Mouse (Mus musculus) hindbrain, embryonic 14.5 days (tissue): ENCODE results near the gene Nos1ap. TPM values are rescaled to one million over a fixed set of nuclear protein-coding genes. Genes with fewer than 3 reads are reported as not detected.

Experiments used
- ATAC-seq: fragments of 200-750 bp; cut with Nextera tagmentation; 2 replicates; pipeline ENCODE4 v1.8.0; 2017; ENCODE audit warnings: moderate number of reproducible peaks, mild to moderate bottlenecking, moderate TSS enrichment, moderate library complexity; ENCODE audit not compliant: low FRiP score
- DNase-seq: peaks from one replicate; pipeline ENCODE4 v3.0.0-alpha.2; 2015; ENCODE audit warnings: low spot score
- H3K27ac ChIP-seq: fragments of 300-500 bp; sonication (generic); 2 replicates; pipeline ENCODE4 v1.5.1; 2014; ENCODE audit warnings: mild to moderate bottlenecking, moderate library complexity
- H3K27me3 ChIP-seq: fragments of 300-500 bp; sonication (generic); 2 replicates; pipeline ENCODE4 v1.6.1; 2014; ENCODE audit warnings: mild to moderate bottlenecking, low read length, mixed read lengths; ENCODE audit not compliant: control insufficient read depth, insufficient read depth
- H3K36me3 ChIP-seq: fragments of 300-500 bp; sonication (generic); replicated peaks from 2 replicates; pipeline ENCODE4 v1.6.1; 2014; ENCODE audit not compliant: control insufficient read depth, insufficient read depth
- H3K4me1 ChIP-seq: fragments of 300-500 bp; sonication (generic); replicated peaks from 2 replicates; pipeline ENCODE4 v1.6.1; 2014; ENCODE audit warnings: antibody characterized with exemption, low read length, mixed read lengths; ENCODE audit not compliant: control insufficient read depth, insufficient read depth
- H3K4me2 ChIP-seq: fragments of 300-500 bp; sonication (generic); replicated peaks from 2 replicates; pipeline ENCODE4 v1.6.1; 2014; ENCODE audit warnings: mild to moderate bottlenecking, moderate library complexity
- H3K4me3 ChIP-seq: fragments of 300-500 bp; sonication (generic); replicated peaks from 2 replicates; pipeline ENCODE4 v1.5.1; 2014; ENCODE audit warnings: mild to moderate bottlenecking, low read length
- H3K9ac ChIP-seq: fragments of 300-500 bp; sonication (generic); 2 replicates; pipeline ENCODE4 v1.6.1; 2014
- H3K9me3 ChIP-seq: fragments of 300-500 bp; sonication (generic); 2 replicates; pipeline ENCODE4 v1.6.1; 2016; ENCODE audit warnings: low read length; ENCODE audit not compliant: control insufficient read depth
- WGBS: fragments of 180-500 bp; shearing (Covaris S2); extraction: QIAGEN DNeasy Blood & Tissue Kit; methylation state at CpG from one replicate; pipeline ENCODE4 v1.1.7; 2014; 5-methylcytosine and 5-hydroxymethylcytosine counted together
- polyA plus RNA-seq: library from polyadenylated mRNA; unstranded; fragments of >200 nt; fragmentation: Nextera tagmentation; extraction: Ambion mirVana; gene quantifications from 2 replicates; pipeline ENCODE4 v1.2.1, GENCODE M21; 2014

The Nos1ap gene
- polyA plus RNA-seq, 1 experiment from 2014 or later = 18.0 TPM

- ATAC-seq (no peak), DNase-seq (no peak)
- no peaks in the 10 kb centered on the region for H3K27me3 ChIP-seq
- H3K4me3 ChIP-seq = no peak overlapping the region
- H3K9me3 ChIP-seq = no peaks in the 10 kb centered on the region
- H3K4me2 ChIP-seq = no peak overlapping the region
- no peaks in the 10 kb centered on the region for H3K36me3 ChIP-seq
- no peak overlapping the region for H3K9ac ChIP-seq
- 85% methylated on average over 6 of the region's 6 CpGs for WGBS
- H3K4me1 ChIP-seq = peaks cover 15% of the 10 kb centered on the region
- H3K27ac ChIP-seq = no peak overlapping the region
Observed at GRCm38 (mm10) chr1:170473460-170473859, 116.2 kb downstream of the Nos1ap start.

- DNase-seq (no peak), ATAC-seq (no peak)
- H3K4me2 ChIP-seq = no peak overlapping the region
- no peak overlapping the region for H3K4me3 ChIP-seq
- H3K27ac ChIP-seq = no peak overlapping the region
- H3K4me1 ChIP-seq = peaks cover 10% of the 10 kb centered on the region
- H3K9me3 ChIP-seq = no peaks in the 10 kb centered on the region
- H3K27me3 ChIP-seq = no peaks in the 10 kb centered on the region
- no peaks in the 10 kb centered on the region for H3K36me3 ChIP-seq
- no peak overlapping the region for H3K9ac ChIP-seq
Observed at GRCm38 (mm10) chr1:170472861-170473260, 116.8 kb downstream of the Nos1ap start.

GRCm38 (mm10) chr1:170466099-170467009 lies 123.3 kb downstream of the Nos1ap start:
- 75% methylated on average over 6 of the region's 6 CpGs for WGBS
- no peaks in the 10 kb centered on the region for H3K4me1 ChIP-seq
- no peak overlapping the region for H3K9ac ChIP-seq
- no peak overlapping the region for H3K4me3 ChIP-seq
- no peak overlapping the region for H3K4me2 ChIP-seq
- no peaks in the 10 kb centered on the region for H3K9me3 ChIP-seq
- ATAC-seq = no peak; the same call in 1 of the 2 replicates
- no peaks in the 10 kb centered on the region for H3K36me3 ChIP-seq
- no peaks in the 10 kb centered on the region for H3K27me3 ChIP-seq
- H3K27ac ChIP-seq = no peak overlapping the region
- no peak for DNase-seq

GRCm38 (mm10) chr1:170462140-170462539 lies 127.5 kb downstream of the Nos1ap start:
- WGBS = 63% methylated on average over 1 of the region's 1 CpGs
- Histone ChIP-seq H3K27ac (no peak overlapping the region), H3K4me3 (no peak overlapping the region), H3K4me2 (no peak overlapping the region), H3K9ac (no peak overlapping the region), H3K27me3 (no peaks in the 10 kb centered on the region), H3K4me1 (no peaks in the 10 kb centered on the region), H3K36me3 (no peaks in the 10 kb centered on the region), H3K9me3 (no peaks in the 10 kb centered on the region)
- DNase-seq = no peak
- ATAC-seq = no peak

GRCm38 (mm10) chr1:170459896-170460602 lies 129.6 kb downstream of the Nos1ap start:
- H3K4me1 ChIP-seq = 0 out of 2 replicates have a peak, but pooled peaks cover 5% of the 10 kb centered on the region
- H3K36me3 ChIP-seq = no peaks in the 10 kb centered on the region
- no peak overlapping the region for H3K9ac ChIP-seq
- WGBS = 46% methylated on average over 5 of the region's 5 CpGs
- no peak overlapping the region for H3K4me2 ChIP-seq
- DNase-seq (peak; percentile 50), ATAC-seq (peak; percentile 78; the same call in 1 of the 2 replicates)
- no peaks in the 10 kb centered on the region for H3K27me3 ChIP-seq
- no peak overlapping the region for H3K4me3 ChIP-seq
- H3K27ac ChIP-seq = no peak overlapping the region
- H3K9me3 ChIP-seq = no peaks in the 10 kb centered on the region

GRCm38 (mm10) chr1:170457673-170458072 lies 132.0 kb downstream of the Nos1ap start:
- H3K4me1 ChIP-seq = peaks cover 13% of the 10 kb centered on the region; the same call in 1 of the 2 replicates
- H3K9me3 ChIP-seq = no peaks in the 10 kb centered on the region
- no peak overlapping the region for H3K4me2 ChIP-seq
- H3K36me3 ChIP-seq = no peaks in the 10 kb centered on the region
- DNase-seq = no peak
- no peak overlapping the region for H3K27ac ChIP-seq
- no peak overlapping the region for H3K4me3 ChIP-seq
- H3K27me3 ChIP-seq = no peaks in the 10 kb centered on the region
- 63% methylated on average over 4 of the region's 4 CpGs for whole genome bisulfite sequencing
- no peak for ATAC-seq
- no peak overlapping the region for H3K9ac ChIP-seq

GRCm38 (mm10) chr1:170455910-170456700 lies 133.6 kb downstream of the Nos1ap start:
- no peaks in the 10 kb centered on the region for H3K27me3 ChIP-seq
- no peaks in the 10 kb centered on the region for H3K36me3 ChIP-seq
- no peaks in the 10 kb centered on the region for H3K9me3 ChIP-seq
- no peak overlapping the region for H3K27ac ChIP-seq
- 72% methylated on average over 14 of the region's 14 CpGs for WGBS
- no peak overlapping the region for H3K4me3 ChIP-seq
- peaks cover 13% of the 10 kb centered on the region; the same call in 1 of the 2 replicates for H3K4me1 ChIP-seq
- DNase-seq = peak; percentile 39
- no peak overlapping the region for H3K4me2 ChIP-seq
- H3K9ac ChIP-seq = no peak overlapping the region
- ATAC-seq = peak; percentile 55

- Histone ChIP-seq H3K27me3 (no peaks in the 10 kb centered on the region), H3K4me3 (no peak overlapping the region), H3K4me2 (no peak overlapping the region), H3K4me1 (peaks cover 13% of the 10 kb centered on the region; the same call in 1 of the 2 replicates), H3K9ac (no peak overlapping the region), H3K9me3 (no peaks in the 10 kb centered on the region), H3K36me3 (no peaks in the 10 kb centered on the region), H3K27ac (no peak overlapping the region)
- WGBS = 91% methylated on average over 3 of the region's 3 CpGs
- ATAC-seq (no peak), DNase-seq (no peak)
Observed at GRCm38 (mm10) chr1:170455387-170455786, 134.3 kb downstream of the Nos1ap start.

GRCm38 (mm10) chr1:170453455-170453854 lies 136.2 kb downstream of the Nos1ap start:
- DNase-seq = no peak
- no peak overlapping the region for H3K4me3 ChIP-seq
- H3K9me3 ChIP-seq = no peaks in the 10 kb centered on the region
- H3K4me2 ChIP-seq = no peak overlapping the region
- H3K27me3 ChIP-seq = no peaks in the 10 kb centered on the region
- no peaks in the 10 kb centered on the region for H3K36me3 ChIP-seq
- peaks cover 13% of the 10 kb centered on the region; the same call in 1 of the 2 replicates for H3K4me1 ChIP-seq
- WGBS = 41% methylated on average over 3 of the region's 3 CpGs
- ATAC-seq = no peak
- no peak overlapping the region for H3K9ac ChIP-seq
- H3K27ac ChIP-seq = no peak overlapping the region
